Mouse (Mus musculus): ENCODE results near the gene Rfk. TPM values are rescaled to one million over a fixed set of nuclear protein-coding genes. Genes with fewer than 3 reads are reported as not detected.

Gene Rfk
- polyA plus RNA-seq, 1 experiment from 2014 or later, result 96.4 TPM

- no peak overlapping the region for H3K4me2 ChIP-seq (ENCODE audit: low read depth, low read length, severe bottlenecking)
- no peak overlapping the region for H3K4me3 ChIP-seq (ENCODE audit: low read depth, low read length)
- H3K9me3 ChIP-seq (ENCODE audit: control insufficient read depth, low read length), result no peaks in the 10 kb centered on the region
- ATAC-seq (replicated peaks; ENCODE audit: low FRiP score) (no peak), DNase-seq (ENCODE audit: low spot score) (no peak)
- no peak overlapping the region for H3K9ac ChIP-seq (ENCODE audit: low read length)
- H3K27me3 ChIP-seq (ENCODE audit: control insufficient read depth, insufficient read depth, low read length), result no peaks in the 10 kb centered on the region; the same call in 1 of the 2 replicates
- no peak overlapping the region for H3K27ac ChIP-seq (ENCODE audit: low read depth, low read length)
- H3K4me1 ChIP-seq (replicated peaks; ENCODE audit: control insufficient read depth, insufficient read depth, low read length), result no peaks in the 10 kb centered on the region
- WGBS, result 92% methylated on average over 7 of the region's 7 CpGs
- no peaks in the 10 kb centered on the region for H3K36me3 ChIP-seq (ENCODE audit: control insufficient read depth, insufficient read depth, low read length)
Observed at GRCm38 (mm10) chr19:17443581-17443980, 49.7 kb downstream of the Rfk start.

Other genes with a start within 250 kb of the Rfk start
- 2.8 and 3.4 TPM in 2 replicates for gene Gcnt1, start 21.2 kb upstream of the Rfk start, polyA plus RNA-seq (2014; fragmentation: Nextera tagmentation; extraction: Ambion mirVana)

Data from forebrain, embryonic 11.5 days (tissue).